Mouse (Mus musculus): ENCODE measurements around the gene Slc38a1. TPM values are rescaled to one million over a fixed set of nuclear protein-coding genes. Genes with fewer than 3 reads are reported as not detected.

Slc38a1 gene
- polyA plus RNA-seq (2011; ENCODE audit: insufficient read depth, insufficient read length, low read depth, missing spikeins), result 88.4 and 90.3 TPM in 2 replicates

GRCm38 (mm10) chr15:96642436-96643405 is at the start of gene Slc38a1:
Gene Slc38a1 (minus strand): TSS chr15:96642913.
- Histone ChIP-seq H3K36me3 (ENCODE audit: control insufficient read depth, insufficient read depth, low read length, poor library complexity, severe bottlenecking) (no peaks in the 10 kb centered on the region), H3K4me1 (ENCODE audit: control insufficient read depth, insufficient read depth, low read length) (no peaks in the 10 kb centered on the region), H3K9me3 (replicated peaks; ENCODE audit: control insufficient read depth, insufficient read depth, low read length, poor library complexity, severe bottlenecking) (no peaks in the 10 kb centered on the region), H3K4me3 (ENCODE audit: low read depth, low read length) (peak within 1 kb of the TSS; percentile 90), H3K27me3 (ENCODE audit: control insufficient read depth, insufficient read depth, low read length, poor library complexity, severe bottlenecking) (no peaks in the 10 kb centered on the region), H3K9ac (ENCODE audit: low read depth, poor library complexity, severe bottlenecking) (peak within 1 kb of the TSS; percentile 91), H3K27ac (ENCODE audit: insufficient read depth, low read length) (peak within 1 kb of the TSS; percentile 83)
- no peak for TF ChIP-seq POLR2A (IDR thresholded peaks at IDR 0.05; ENCODE audit: insufficient read depth, low read length)
- TF ChIP-seq CTCF (IDR thresholded peaks at IDR 0.05; ENCODE audit: low read depth, low read length), result no peak
- TF ChIP-seq EP300 (IDR thresholded peaks at IDR 0.05; ENCODE audit: insufficient read depth, low read depth, low read length), result no peak

GRCm38 (mm10) chr15:96692401-96692800 is 49.7 kb upstream of the Slc38a1 start:
- peaks cover 95% of the 10 kb centered on the region for H3K36me3 ChIP-seq (ENCODE audit: control insufficient read depth, insufficient read depth, low read length, poor library complexity, severe bottlenecking)
- TF ChIP-seq POLR2A (IDR thresholded peaks at IDR 0.05; ENCODE audit: insufficient read depth, low read length), result no peak
- TF ChIP-seq CTCF (IDR thresholded peaks at IDR 0.05; ENCODE audit: low read depth, low read length), result no peak
- TF ChIP-seq EP300 (IDR thresholded peaks at IDR 0.05; ENCODE audit: insufficient read depth, low read depth, low read length), result no peak

GRCm38 (mm10) chr15:96691381-96691780 is 48.7 kb upstream of the Slc38a1 start:
- no peaks in the 10 kb centered on the region for H3K9me3 ChIP-seq (replicated peaks; ENCODE audit: control insufficient read depth, insufficient read depth, low read length, poor library complexity, severe bottlenecking)
- H3K4me3 ChIP-seq (ENCODE audit: low read depth, low read length), result no peak overlapping the region
- H3K27me3 ChIP-seq (ENCODE audit: control insufficient read depth, insufficient read depth, low read length, poor library complexity, severe bottlenecking), result no peaks in the 10 kb centered on the region
- no peak overlapping the region for H3K27ac ChIP-seq (ENCODE audit: insufficient read depth, low read length)
- no peak overlapping the region for H3K9ac ChIP-seq (ENCODE audit: low read depth, poor library complexity, severe bottlenecking)
- TF ChIP-seq POLR2A (IDR thresholded peaks at IDR 0.05; ENCODE audit: insufficient read depth, low read length), result no peak
- no peak for TF ChIP-seq EP300 (IDR thresholded peaks at IDR 0.05; ENCODE audit: insufficient read depth, low read depth, low read length)
- no peak for TF ChIP-seq CTCF (IDR thresholded peaks at IDR 0.05; ENCODE audit: low read depth, low read length)
- H3K4me1 ChIP-seq (ENCODE audit: control insufficient read depth, insufficient read depth, low read length), result no peaks in the 10 kb centered on the region
- peaks cover 87% of the 10 kb centered on the region for H3K36me3 ChIP-seq (ENCODE audit: control insufficient read depth, insufficient read depth, low read length, poor library complexity, severe bottlenecking)

More at GRCm38 (mm10) chr15:96692401-96692800, 49.7 kb upstream of the Slc38a1 start:
- H3K27ac ChIP-seq (ENCODE audit: insufficient read depth, low read length), result peak overlapping the region; percentile 15; the same call in 1 of the 2 replicates
- H3K9me3 ChIP-seq (replicated peaks; ENCODE audit: control insufficient read depth, insufficient read depth, low read length, poor library complexity, severe bottlenecking), result no peaks in the 10 kb centered on the region
- no peaks in the 10 kb centered on the region for H3K4me1 ChIP-seq (ENCODE audit: control insufficient read depth, insufficient read depth, low read length)
- no peaks in the 10 kb centered on the region for H3K27me3 ChIP-seq (ENCODE audit: control insufficient read depth, insufficient read depth, low read length, poor library complexity, severe bottlenecking)
- no peak overlapping the region for H3K9ac ChIP-seq (ENCODE audit: low read depth, poor library complexity, severe bottlenecking)
- H3K4me3 ChIP-seq (ENCODE audit: low read depth, low read length), result no peak overlapping the region

DNA sequence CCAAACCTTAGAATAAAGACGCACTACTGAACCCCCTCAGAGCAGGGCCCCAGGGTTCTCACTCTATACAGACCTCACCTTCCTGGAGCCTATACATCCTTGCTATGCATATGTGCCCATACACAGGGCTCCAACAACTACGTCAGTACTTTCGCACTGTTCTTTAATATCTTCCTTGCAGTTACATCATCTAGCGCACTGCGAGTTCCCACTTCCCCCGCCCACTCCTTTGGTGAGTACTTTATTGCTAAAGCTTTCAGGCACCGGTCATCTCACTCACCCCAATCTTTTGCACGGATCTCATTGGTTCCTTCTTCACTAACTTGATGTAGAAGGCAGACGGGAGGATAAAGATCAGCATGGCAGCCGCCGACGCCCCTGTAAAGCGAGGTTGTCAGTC is 48.1 kb upstream of the Slc38a1 start:
- no peak overlapping the region for H3K9ac ChIP-seq (ENCODE audit: low read depth, poor library complexity, severe bottlenecking)
- H3K4me1 ChIP-seq (ENCODE audit: control insufficient read depth, insufficient read depth, low read length), result no peaks in the 10 kb centered on the region
- H3K9me3 ChIP-seq (replicated peaks; ENCODE audit: control insufficient read depth, insufficient read depth, low read length, poor library complexity, severe bottlenecking), result no peaks in the 10 kb centered on the region
- H3K27ac ChIP-seq (ENCODE audit: insufficient read depth, low read length), result no peak overlapping the region
- no peak overlapping the region for H3K4me3 ChIP-seq (ENCODE audit: low read depth, low read length)
- no peaks in the 10 kb centered on the region for H3K27me3 ChIP-seq (ENCODE audit: control insufficient read depth, insufficient read depth, low read length, poor library complexity, severe bottlenecking)
- H3K36me3 ChIP-seq (ENCODE audit: control insufficient read depth, insufficient read depth, low read length, poor library complexity, severe bottlenecking), result peaks cover 81% of the 10 kb centered on the region
- TF ChIP-seq EP300 (IDR thresholded peaks at IDR 0.05; ENCODE audit: insufficient read depth, low read depth, low read length) (no peak), POLR2A (IDR thresholded peaks at IDR 0.05; ENCODE audit: insufficient read depth, low read length) (no peak), CTCF (IDR thresholded peaks at IDR 0.05; ENCODE audit: low read depth, low read length) (no peak)

DNA sequence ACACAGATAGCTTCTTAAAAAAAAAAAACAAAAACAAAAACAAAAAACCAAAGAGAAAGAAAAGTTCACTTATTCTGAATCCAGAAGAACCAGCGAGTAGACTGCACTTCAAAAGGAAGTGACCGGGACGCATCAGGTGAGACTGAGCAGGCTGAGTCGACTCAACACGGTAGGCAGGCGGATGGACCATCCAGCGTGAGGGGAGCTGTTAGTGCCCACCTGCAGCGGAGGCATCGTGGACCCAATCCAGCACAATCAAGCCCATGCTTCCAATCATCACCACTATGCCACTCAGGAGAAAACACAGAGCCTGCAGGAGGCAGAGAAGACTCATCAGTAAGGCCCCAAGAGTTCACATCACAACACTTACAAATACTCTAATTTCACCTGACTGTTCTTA is 47.2 kb upstream of the Slc38a1 start:
- H3K36me3 ChIP-seq (ENCODE audit: control insufficient read depth, insufficient read depth, low read length, poor library complexity, severe bottlenecking), result peaks cover 72% of the 10 kb centered on the region
- no peaks in the 10 kb centered on the region for H3K4me1 ChIP-seq (ENCODE audit: control insufficient read depth, insufficient read depth, low read length)
- H3K27me3 ChIP-seq (ENCODE audit: control insufficient read depth, insufficient read depth, low read length, poor library complexity, severe bottlenecking), result no peaks in the 10 kb centered on the region
- H3K27ac ChIP-seq (ENCODE audit: insufficient read depth, low read length), result no peak overlapping the region
- no peak overlapping the region for H3K9ac ChIP-seq (ENCODE audit: low read depth, poor library complexity, severe bottlenecking)
- no peak overlapping the region for H3K4me3 ChIP-seq (ENCODE audit: low read depth, low read length)
- no peaks in the 10 kb centered on the region for H3K9me3 ChIP-seq (replicated peaks; ENCODE audit: control insufficient read depth, insufficient read depth, low read length, poor library complexity, severe bottlenecking)
- TF ChIP-seq CTCF (IDR thresholded peaks at IDR 0.05; ENCODE audit: low read depth, low read length), result no peak
- no peak for TF ChIP-seq EP300 (IDR thresholded peaks at IDR 0.05; ENCODE audit: insufficient read depth, low read depth, low read length)
- no peak for TF ChIP-seq POLR2A (IDR thresholded peaks at IDR 0.05; ENCODE audit: insufficient read depth, low read length)

Measured in ES-Bruce4 (cell line).